In the genomic region with DNA sequence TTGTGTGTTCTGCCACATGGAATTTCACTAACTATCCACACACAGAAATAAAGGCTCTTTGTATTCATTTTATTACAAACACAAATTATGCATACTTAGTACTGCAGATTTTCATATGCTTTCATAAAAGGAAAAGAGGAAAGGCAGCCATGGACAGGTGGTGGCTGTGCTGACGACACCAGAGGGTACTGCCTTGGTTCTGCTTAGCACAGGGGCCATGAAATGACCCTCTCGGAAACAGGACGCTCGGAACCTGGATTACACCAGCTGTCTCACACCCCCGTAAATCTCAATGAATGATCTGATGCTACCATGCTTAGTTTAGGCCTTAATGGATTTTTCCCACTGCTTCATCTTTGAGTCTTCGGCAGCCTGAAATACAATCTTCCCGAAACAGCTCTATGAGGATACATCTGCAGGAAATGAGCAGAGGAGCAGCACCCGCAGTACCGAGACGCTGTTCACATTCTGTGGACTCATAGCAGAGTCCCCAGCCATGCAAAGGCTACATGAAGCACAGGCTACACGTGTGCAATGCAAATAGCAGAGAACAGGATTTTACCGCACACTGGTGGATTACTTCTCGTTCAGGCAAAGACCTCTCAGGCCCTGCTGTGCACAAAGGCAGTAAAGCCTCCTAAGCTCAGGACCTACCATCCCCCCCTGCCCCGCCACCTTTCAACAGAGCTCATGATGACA, we compare ENCODE assay signal across 8 mouse cellular contexts. TPM values are rescaled to one million over a fixed set of nuclear protein-coding genes. Genes with fewer than 3 reads are reported as not detected.
DNase-seq lines count a peak whose midpoint lies in the region; ATAC-seq and TF ChIP-seq lines count a peak whose summit lies in the region.

No protein-coding gene starts in this region.

- no peak overlapping the region for H3K9ac ChIP-seq in kidney, postnatal 0 days (ENCODE audit: low read depth, low read length)
- peak overlapping the region; percentile 25; the same call in 1 of the 2 replicates for H3K9ac ChIP-seq in forebrain, embryonic 11.5 days (ENCODE audit: low read length)
- peak overlapping the region; percentile 25; the same call in 1 of the 2 replicates for H3K9ac ChIP-seq in limb, embryonic 14.5 days (ENCODE audit: low read depth, low read length, severe bottlenecking)

- intact Hi-C loops in left cerebral cortex, postnatal 25 days (cut with DNase I) = no loop called here

- H3K4me3 ChIP-seq in kidney, postnatal 0 days (replicated peaks; ENCODE audit: low read depth, low read length) = no peak overlapping the region
- no peak overlapping the region for H3K4me3 ChIP-seq in forebrain, embryonic 11.5 days (ENCODE audit: low read depth, low read length)
- no peak overlapping the region for H3K4me3 ChIP-seq in limb, embryonic 14.5 days (replicated peaks; ENCODE audit: low read length)

- peaks cover 23% of the 10 kb centered on the region; the same call in 1 of the 2 replicates for H3K4me1 ChIP-seq in kidney, postnatal 0 days (replicated peaks; ENCODE audit: insufficient read depth, low read length)
- H3K4me1 ChIP-seq in forebrain, embryonic 11.5 days (replicated peaks; ENCODE audit: control insufficient read depth, insufficient read depth, low read length) = peaks cover 5% of the 10 kb centered on the region
- peaks cover 31% of the 10 kb centered on the region for H3K4me1 ChIP-seq in limb, embryonic 14.5 days (ENCODE audit: control insufficient read depth, insufficient read depth, low read length)

- no peak for TF ChIP-seq POLR2A in limb, embryonic 14.5 days (IDR thresholded peaks at IDR 0.05; ENCODE audit: borderline replicate concordance, extremely low read depth, insufficient read depth, insufficient read length)

- ATAC-seq in kidney, postnatal 0 days (replicated peaks; ENCODE audit: low FRiP score, low read depth) = no peak; the same call in 1 of the 2 replicates
- peak; percentile 49; the same call in 1 of the 2 replicates for ATAC-seq in forebrain, embryonic 11.5 days (replicated peaks; ENCODE audit: low FRiP score)
- ATAC-seq in limb, embryonic 14.5 days (ENCODE audit: low FRiP score, low read depth) = peak; percentile 69

- no peak for TF ChIP-seq CTCF in kidney, postnatal 0 days (IDR thresholded peaks at IDR 0.05; ENCODE audit: low read depth)

- no peaks in the 10 kb centered on the region for H3K9me3 ChIP-seq in kidney, postnatal 0 days (replicated peaks; ENCODE audit: low read length)
- H3K9me3 ChIP-seq in forebrain, embryonic 11.5 days (ENCODE audit: control insufficient read depth, low read length) = no peaks in the 10 kb centered on the region
- H3K9me3 ChIP-seq in limb, embryonic 14.5 days (ENCODE audit: control insufficient read depth, low read length) = no peaks in the 10 kb centered on the region

- H3K4me2 ChIP-seq in kidney, postnatal 0 days (ENCODE audit: low read length) = peak overlapping the region; percentile 23; the same call in 1 of the 2 replicates
- H3K4me2 ChIP-seq in forebrain, embryonic 11.5 days (ENCODE audit: low read depth, low read length, severe bottlenecking) = peak overlapping the region; percentile 25; the same call in 1 of the 2 replicates
- peak overlapping the region; percentile 32 for H3K4me2 ChIP-seq in limb, embryonic 14.5 days (replicated peaks; ENCODE audit: low read depth, low read length, severe bottlenecking)

- H3K27ac ChIP-seq in kidney, postnatal 0 days = no peak overlapping the region
- no peak overlapping the region for H3K27ac ChIP-seq in forebrain, embryonic 11.5 days (ENCODE audit: low read depth, low read length)
- H3K27ac ChIP-seq in limb, embryonic 14.5 days (replicated peaks; ENCODE audit: low read depth, low read length) = peak overlapping the region; percentile 20; the same call in 1 of the 2 replicates

- peak; percentile 37 for DNase-seq in kidney, postnatal 0 days (ENCODE audit: low spot score)
- no peak for DNase-seq in kidney, adult 11 months
- DNase-seq in forebrain, embryonic 11.5 days (ENCODE audit: low spot score) = peak; percentile 57
- DNase-seq in limb, embryonic 14.5 days (ENCODE audit: low spot score) = peak; percentile 51
- DNase-seq in retina, postnatal 1 day = peak; percentile 57
- DNase-seq in adrenal gland, adult 18-20 months (ENCODE audit: low spot score in 2 of 2) = no peak
- no peak for DNase-seq in testis, postnatal 14 days (ENCODE audit: low spot score)
- no peak for DNase-seq in left cerebral cortex, postnatal 25 days (ENCODE audit: low spot score in 2 of 2)

- no peaks in the 10 kb centered on the region for H3K36me3 ChIP-seq in kidney, postnatal 0 days (ENCODE audit: insufficient read depth, low read length)
- H3K36me3 ChIP-seq in forebrain, embryonic 11.5 days (ENCODE audit: control insufficient read depth, insufficient read depth, low read length) = no peaks in the 10 kb centered on the region
- no peaks in the 10 kb centered on the region for H3K36me3 ChIP-seq in limb, embryonic 14.5 days (ENCODE audit: control insufficient read depth, insufficient read depth, low read length)

- no peaks in the 10 kb centered on the region for H3K27me3 ChIP-seq in kidney, postnatal 0 days (ENCODE audit: insufficient read depth, low read length)
- no peaks in the 10 kb centered on the region for H3K27me3 ChIP-seq in forebrain, embryonic 11.5 days (ENCODE audit: control insufficient read depth, insufficient read depth, low read length)
- H3K27me3 ChIP-seq in limb, embryonic 14.5 days (ENCODE audit: control insufficient read depth, insufficient read depth, low read length) = no peaks in the 10 kb centered on the region

- WGBS in kidney, postnatal 0 days = 29% methylated on average over 14 of the region's 14 CpGs
- WGBS in forebrain, embryonic 11.5 days = 23% methylated on average over 14 of the region's 14 CpGs
- WGBS in limb, embryonic 14.5 days = 15% methylated on average over 14 of the region's 14 CpGs

RNA-seq across cellular contexts. Expression of gene Micu2, which starts 17.2 kb away (rescaled TPM):
- 84.4 and 87.0 TPM in 2 replicates for polyA plus RNA-seq in kidney, postnatal 0 days (2015; fragmentation: Nextera tagmentation; extraction: Ambion mirVana)
- polyA plus RNA-seq in forebrain, embryonic 11.5 days (2014; fragmentation: Nextera tagmentation; extraction: Ambion mirVana) = 48.0 and 52.7 TPM in 2 replicates
- polyA plus RNA-seq in limb, embryonic 14.5 days (2012; rRNA removed) = 30.3 and 42.7 TPM in 2 replicates
- polyA plus RNA-seq in limb, embryonic 14.5 days (2014; fragmentation: Nextera tagmentation; extraction: Ambion mirVana) = 67.1 and 68.3 TPM in 2 replicates
- total RNA-seq in adrenal gland, adult 18-20 months (2021) = 10 to 100 TPM; 47.0 to 59.5 TPM
- total RNA-seq in left cerebral cortex, postnatal 25 days (2021) = 10 to 100 TPM; 22.3 to 29.0 TPM

Comparison
In these comparisons a context has a peak if more than half of its experiments do, and no peak if none do; other contexts are left out.
1. DNase-seq: peak in kidney, postnatal 0 days (single experiment), forebrain, embryonic 11.5 days (single experiment), limb, embryonic 14.5 days (single experiment) and retina, postnatal 1 day (single experiment); none in kidney, adult 11 months (single experiment), adrenal gland, adult 18-20 months (0 of 2), testis, postnatal 14 days (single experiment) and left cerebral cortex, postnatal 25 days (0 of 2).
2. Peak in every context shown above with its lines, with median percentiles within 50 percentile points of each other: H3K4me2 ChIP-seq.